Mouse (Mus musculus) forebrain, embryonic 13.5 days (tissue): Measurements from ENCODE around the gene Cd37. TPM values are rescaled to one million over a fixed set of nuclear protein-coding genes. Genes with fewer than 3 reads are reported as not detected.

ENCODE experiments used
- ATAC-seq: fragments of 200-750 bp; cut with Nextera tagmentation; 2 replicates; pipeline ENCODE4 v1.8.0; 2017
- H3K27ac ChIP-seq: fragments of 300-500 bp; sonication (generic); 2 replicates; pipeline ENCODE4 v1.5.1; 2015; ENCODE audit warnings: inconsistent platforms, mild to moderate bottlenecking, moderate library complexity
- H3K27me3 ChIP-seq: fragments of 300-500 bp; sonication (generic); 2 replicates; pipeline ENCODE4 v1.6.1; 2015; ENCODE audit warnings: mild to moderate bottlenecking, inconsistent platforms
- H3K36me3 ChIP-seq: fragments of 300-500 bp; sonication (generic); 2 replicates; pipeline ENCODE4 v1.6.1; 2015; ENCODE audit warnings: mild to moderate bottlenecking, inconsistent platforms; ENCODE audit not compliant: poor library complexity, severe bottlenecking
- H3K4me1 ChIP-seq: fragments of 300-500 bp; sonication (generic); 2 replicates; pipeline ENCODE4 v1.6.1; 2015; ENCODE audit warnings: inconsistent platforms
- H3K4me2 ChIP-seq: fragments of 300-500 bp; sonication (generic); 2 replicates; pipeline ENCODE4 v1.6.1; 2015; ENCODE audit warnings: inconsistent platforms, mild to moderate bottlenecking, moderate library complexity
- H3K4me3 ChIP-seq: fragments of 300-500 bp; sonication (generic); 2 replicates; pipeline ENCODE4 v1.5.1; 2015; ENCODE audit warnings: mild to moderate bottlenecking, inconsistent platforms
- H3K9ac ChIP-seq: fragments of 300-500 bp; sonication (generic); 2 replicates; pipeline ENCODE4 v1.6.1; 2015; ENCODE audit warnings: mild to moderate bottlenecking, inconsistent platforms
- H3K9me3 ChIP-seq: fragments of 300-500 bp; sonication (generic); replicated peaks from 2 replicates; pipeline ENCODE4 v1.6.1; 2016; ENCODE audit warnings: inconsistent platforms
- WGBS: fragments of 180-500 bp; shearing (Covaris S2); methylation state at CpG from one replicate; pipeline ENCODE4 v1.1.7; 2015; 5-methylcytosine and 5-hydroxymethylcytosine counted together
- polyA plus RNA-seq: library from polyadenylated mRNA; unstranded; fragments of >200 nt; fragmentation: Nextera tagmentation; extraction: Ambion mirVana; gene quantifications from 2 replicates; pipeline ENCODE4 v1.2.1, GENCODE M21; 2015

The Cd37 gene
- polyA plus RNA-seq, 1 experiment from 2014 or later = 0.96 TPM

GRCm38 (mm10) chr7:45213708-45214107 lies 25.2 kb downstream of the Cd37 start:
- Histone ChIP-seq H3K4me3 (no peak overlapping the region), H3K9ac (peak overlapping the region; percentile 8; the same call in 1 of the 2 replicates), H3K9me3 (no peaks in the 10 kb centered on the region), H3K27ac (no peak overlapping the region), H3K36me3 (peaks cover 15% of the 10 kb centered on the region; the same call in 1 of the 2 replicates), H3K4me1 (peaks cover 38% of the 10 kb centered on the region), H3K4me2 (no peak overlapping the region), H3K27me3 (peaks cover 33% of the 10 kb centered on the region)
- no peak for ATAC-seq
- WGBS = 61% methylated on average over 5 of the region's 5 CpGs

GRCm38 (mm10) chr7:45212356-45212755 lies 26.6 kb downstream of the Cd37 start:
- H3K4me3 ChIP-seq = no peak overlapping the region
- H3K4me1 ChIP-seq = peaks cover 25% of the 10 kb centered on the region
- no peak for ATAC-seq
- WGBS = 78% methylated on average over 7 of the region's 7 CpGs
- H3K36me3 ChIP-seq = 0 out of 2 replicates have a peak, but pooled peaks cover 2% of the 10 kb centered on the region
- H3K27me3 ChIP-seq = peaks cover 35% of the 10 kb centered on the region
- H3K9me3 ChIP-seq = no peaks in the 10 kb centered on the region
- H3K4me2 ChIP-seq = no peak overlapping the region
- no peak overlapping the region for H3K9ac ChIP-seq
- H3K27ac ChIP-seq = no peak overlapping the region

- no peaks in the 10 kb centered on the region for H3K36me3 ChIP-seq
- no peak within 1 kb of the TSS; the same call in 1 of the 2 replicates for H3K4me3 ChIP-seq
- H3K4me2 ChIP-seq = peak within 1 kb of the TSS; percentile 25; the same call in 1 of the 2 replicates
- ATAC-seq = no peak
- peaks cover 36% of the 10 kb centered on the region for H3K27me3 ChIP-seq
- 4% methylated on average over 17 of the region's 17 CpGs for WGBS
- no peaks in the 10 kb centered on the region for H3K9me3 ChIP-seq
- no peak within 1 kb of the TSS for H3K9ac ChIP-seq
- peaks cover 20% of the 10 kb centered on the region for H3K4me1 ChIP-seq
- H3K27ac ChIP-seq = no peak within 1 kb of the TSS
Observed at GRCm38 (mm10) chr7:45211851-45212251, 27.1 kb downstream of the Cd37 start, which contains the start of gene Dkkl1. Dkkl1 (minus strand) TSS chr7:45212147.

- Histone ChIP-seq H3K27ac (no peak overlapping the region), H3K9me3 (no peaks in the 10 kb centered on the region), H3K27me3 (peaks cover 36% of the 10 kb centered on the region), H3K4me3 (no peak overlapping the region), H3K9ac (no peak overlapping the region), H3K36me3 (no peaks in the 10 kb centered on the region), H3K4me2 (0 out of 2 replicates have a peak overlapping the region, but pooled peaks have one; percentile 25), H3K4me1 (peaks cover 14% of the 10 kb centered on the region)
- WGBS = 79% methylated on average over 10 of the region's 10 CpGs
- no peak for ATAC-seq
Observed at GRCm38 (mm10) chr7:45211070-45211469, 27.8 kb downstream of the Cd37 start.

- Histone ChIP-seq H3K4me2 (no peak overlapping the region), H3K4me3 (no peak overlapping the region), H3K9ac (no peak overlapping the region), H3K36me3 (no peaks in the 10 kb centered on the region), H3K9me3 (no peaks in the 10 kb centered on the region), H3K27me3 (peaks cover 41% of the 10 kb centered on the region), H3K4me1 (0 out of 2 replicates have a peak, but pooled peaks cover 9% of the 10 kb centered on the region), H3K27ac (no peak overlapping the region)
- ATAC-seq = no peak
- WGBS = 86% methylated on average over 6 of the region's 6 CpGs
Observed at GRCm38 (mm10) chr7:45208260-45208659, 30.7 kb downstream of the Cd37 start.

GRCm38 (mm10) chr7:45204380-45205143 lies 34.4 kb downstream of the Cd37 start, which contains the start of gene Ccdc155:
Ccdc155 (minus strand) TSS chr7:45204892.
- peak; percentile 98 for ATAC-seq
- Histone ChIP-seq H3K4me3 (peak within 1 kb of the TSS; percentile 45), H3K27me3 (peaks cover 18% of the 10 kb centered on the region), H3K9ac (peak within 1 kb of the TSS; percentile 61), H3K4me1 (0 out of 2 replicates have a peak, but pooled peaks cover 4% of the 10 kb centered on the region), H3K4me2 (peak within 1 kb of the TSS; percentile 60), H3K9me3 (no peaks in the 10 kb centered on the region), H3K36me3 (no peaks in the 10 kb centered on the region), H3K27ac (0 out of 2 replicates have a peak within 1 kb of the TSS, but pooled peaks have one; percentile 52)
- 9% methylated on average over 44 of the region's 44 CpGs for WGBS

GRCm38 (mm10) chr7:45202654-45203053 lies 36.3 kb downstream of the Cd37 start:
- no peaks in the 10 kb centered on the region for H3K36me3 ChIP-seq
- no peak overlapping the region for H3K27ac ChIP-seq
- H3K9ac ChIP-seq = no peak overlapping the region
- WGBS = 58% methylated on average over 10 of the region's 10 CpGs
- no peak overlapping the region for H3K4me2 ChIP-seq
- H3K27me3 ChIP-seq = peaks cover 22% of the 10 kb centered on the region
- H3K4me3 ChIP-seq = no peak overlapping the region
- H3K4me1 ChIP-seq = 0 out of 2 replicates have a peak, but pooled peaks cover 10% of the 10 kb centered on the region
- no peak for ATAC-seq
- no peaks in the 10 kb centered on the region for H3K9me3 ChIP-seq

GRCm38 (mm10) chr7:45198961-45199360 lies 40.0 kb downstream of the Cd37 start:
- peaks cover 28% of the 10 kb centered on the region for H3K27me3 ChIP-seq
- no peaks in the 10 kb centered on the region for H3K36me3 ChIP-seq
- H3K4me2 ChIP-seq = no peak overlapping the region
- ATAC-seq = no peak
- H3K27ac ChIP-seq = no peak overlapping the region
- no peaks in the 10 kb centered on the region for H3K9me3 ChIP-seq
- H3K4me1 ChIP-seq = 0 out of 2 replicates have a peak, but pooled peaks cover 7% of the 10 kb centered on the region
- no peak overlapping the region for H3K9ac ChIP-seq
- no peak overlapping the region for H3K4me3 ChIP-seq
- WGBS = 82% methylated on average over 11 of the region's 11 CpGs

- Histone ChIP-seq H3K4me3 (no peak overlapping the region), H3K4me2 (no peak overlapping the region), H3K4me1 (0 out of 2 replicates have a peak, but pooled peaks cover 7% of the 10 kb centered on the region), H3K36me3 (no peaks in the 10 kb centered on the region), H3K9ac (0 out of 2 replicates have a peak overlapping the region, but pooled peaks have one; percentile 9), H3K27ac (no peak overlapping the region), H3K27me3 (peaks cover 26% of the 10 kb centered on the region), H3K9me3 (no peaks in the 10 kb centered on the region)
- 15% methylated on average over 5 of the region's 5 CpGs for WGBS
- peak; percentile 60; the same call in 1 of the 2 replicates for ATAC-seq
Observed at GRCm38 (mm10) chr7:45198435-45198834, 40.5 kb downstream of the Cd37 start.

GRCm38 (mm10) chr7:45196994-45197393 lies 41.9 kb downstream of the Cd37 start:
- no peak overlapping the region for H3K4me2 ChIP-seq
- no peaks in the 10 kb centered on the region for H3K36me3 ChIP-seq
- no peaks in the 10 kb centered on the region for H3K9me3 ChIP-seq
- H3K27me3 ChIP-seq = peaks cover 19% of the 10 kb centered on the region
- 69% methylated on average over 5 of the region's 5 CpGs for WGBS
- H3K4me1 ChIP-seq = 0 out of 2 replicates have a peak, but pooled peaks cover 7% of the 10 kb centered on the region
- no peak overlapping the region for H3K4me3 ChIP-seq
- no peak for ATAC-seq
- H3K27ac ChIP-seq = no peak overlapping the region
- no peak overlapping the region for H3K9ac ChIP-seq

GRCm38 (mm10) chr7:45196176-45196535 lies 42.8 kb downstream of the Cd37 start:
- Histone ChIP-seq H3K36me3 (no peaks in the 10 kb centered on the region), H3K9me3 (no peaks in the 10 kb centered on the region), H3K27me3 (peaks cover 21% of the 10 kb centered on the region), H3K9ac (no peak overlapping the region), H3K4me3 (no peak overlapping the region), H3K4me2 (no peak overlapping the region), H3K4me1 (0 out of 2 replicates have a peak, but pooled peaks cover 10% of the 10 kb centered on the region), H3K27ac (no peak overlapping the region)
- no peak for ATAC-seq
- 67% methylated on average over 4 of the region's 4 CpGs for WGBS
